Mouse (Mus musculus) hindbrain, embryonic 16.5 days (tissue): ENCODE results near the gene Rab3ip. TPM values are rescaled to one million over a fixed set of nuclear protein-coding genes. Genes with fewer than 3 reads are reported as not detected.

ENCODE experiments used
- ATAC-seq: fragments of 200-750 bp; cut with Nextera tagmentation; 2 replicates; pipeline ENCODE4 v1.8.0; 2017; ENCODE audit warnings: moderate TSS enrichment, moderate library complexity
- H3K27ac ChIP-seq: fragments of 300-500 bp; sonication (generic); 2 replicates; pipeline ENCODE4 v1.5.1; 2014; ENCODE audit warnings: low read depth, mild to moderate bottlenecking, control low read depth, low read length, moderate library complexity
- H3K27me3 ChIP-seq: fragments of 300-500 bp; sonication (generic); replicated peaks from 2 replicates; pipeline ENCODE4 v1.6.1; 2014; ENCODE audit warnings: low read length; ENCODE audit not compliant: control insufficient read depth, insufficient read depth
- H3K36me3 ChIP-seq: fragments of 300-500 bp; sonication (generic); 2 replicates; pipeline ENCODE4 v1.6.1; 2014; ENCODE audit warnings: mild to moderate bottlenecking, low read length, moderate library complexity, mixed read lengths; ENCODE audit not compliant: control insufficient read depth, insufficient read depth
- H3K4me1 ChIP-seq: fragments of 300-500 bp; sonication (generic); 2 replicates; pipeline ENCODE4 v1.6.1; 2014; ENCODE audit warnings: low read depth, low read length; ENCODE audit not compliant: control insufficient read depth, insufficient read depth
- H3K4me2 ChIP-seq: fragments of 300-500 bp; sonication (generic); 2 replicates; pipeline ENCODE4 v1.6.1; 2014; ENCODE audit warnings: mild to moderate bottlenecking, low read length, control low read depth, moderate library complexity
- H3K4me3 ChIP-seq: fragments of 300-500 bp; sonication (generic); 2 replicates; pipeline ENCODE4 v1.5.1; 2014; ENCODE audit warnings: mild to moderate bottlenecking, low read length, control low read depth, moderate library complexity
- H3K9ac ChIP-seq: fragments of 300-500 bp; sonication (generic); 2 replicates; pipeline ENCODE4 v1.6.1; 2014; ENCODE audit warnings: low read depth, mild to moderate bottlenecking, control low read depth, low read length, moderate library complexity
- H3K9me3 ChIP-seq: fragments of 300-500 bp; sonication (generic); 2 replicates; pipeline ENCODE4 v1.6.1; 2014; ENCODE audit warnings: mild to moderate bottlenecking, low read length, moderate library complexity; ENCODE audit not compliant: control insufficient read depth
- WGBS: fragments of 180-500 bp; shearing (Covaris S2); extraction: QIAGEN DNeasy Blood & Tissue Kit; methylation state at CpG from one replicate; pipeline ENCODE4 v1.1.7; 2014; 5-methylcytosine and 5-hydroxymethylcytosine counted together
- polyA plus RNA-seq: library from polyadenylated mRNA; unstranded; fragments of >200 nt; fragmentation: Nextera tagmentation; extraction: Ambion mirVana; gene quantifications from 2 replicates; pipeline ENCODE4 v1.2.1, GENCODE M21; 2015

Gene Rab3ip
- polyA plus RNA-seq, 1 experiment from 2014 or later: 46.6 TPM

DNA sequence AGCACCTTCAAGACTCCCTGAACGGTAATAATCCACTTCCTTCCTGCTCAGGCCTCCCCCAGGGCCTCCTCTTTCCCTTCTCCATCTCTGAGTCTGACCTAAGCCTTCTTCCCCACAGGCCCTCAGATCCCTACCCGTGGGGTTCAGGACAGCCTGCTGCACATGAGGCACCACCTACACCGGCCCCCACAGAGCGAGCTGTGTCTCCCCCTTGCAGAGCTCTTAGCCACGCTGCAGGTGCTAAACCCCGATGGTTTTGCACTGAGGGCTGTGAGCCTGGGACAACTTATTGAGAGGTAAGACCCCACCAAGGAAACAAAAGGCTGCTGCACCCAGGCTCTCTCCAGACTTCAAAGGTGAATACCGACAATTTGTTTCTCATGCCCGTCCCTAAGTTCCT is 34.0 kb downstream of the Rab3ip start:
- H3K4me2 ChIP-seq: no peak overlapping the region
- H3K36me3 ChIP-seq: peaks cover 7% of the 10 kb centered on the region; the same call in 1 of the 2 replicates
- ATAC-seq: no peak
- H3K9ac ChIP-seq: no peak overlapping the region
- H3K27me3 ChIP-seq: no peaks in the 10 kb centered on the region
- H3K9me3 ChIP-seq: no peaks in the 10 kb centered on the region
- no peak overlapping the region for H3K27ac ChIP-seq
- 88% methylated on average over 8 of the region's 8 CpGs for WGBS
- no peak overlapping the region for H3K4me3 ChIP-seq
- no peaks in the 10 kb centered on the region for H3K4me1 ChIP-seq

DNA sequence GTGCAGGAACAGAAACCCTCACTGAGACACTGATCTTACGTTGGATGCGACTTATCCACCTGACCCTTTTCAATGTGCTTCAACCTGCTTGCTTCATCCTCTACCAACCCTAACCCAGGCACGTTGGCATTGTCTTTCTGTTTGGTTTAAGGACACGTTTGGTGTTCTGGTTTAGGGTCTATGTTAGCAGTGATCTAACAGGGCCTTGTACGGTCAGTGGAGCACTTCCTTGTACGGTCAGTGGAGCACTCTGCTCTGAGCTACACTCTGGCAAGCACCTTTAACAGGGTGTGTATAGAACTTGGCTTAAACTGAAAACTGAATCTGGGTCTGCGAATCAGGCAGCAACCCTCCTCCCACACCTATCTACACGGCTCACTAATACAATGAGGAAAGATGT is 35.3 kb downstream of the Rab3ip start:
- no peak overlapping the region for H3K4me3 ChIP-seq
- H3K9me3 ChIP-seq: no peaks in the 10 kb centered on the region
- no peaks in the 10 kb centered on the region for H3K4me1 ChIP-seq
- peaks cover 8% of the 10 kb centered on the region for H3K36me3 ChIP-seq
- no peak overlapping the region for H3K9ac ChIP-seq
- no peak for ATAC-seq
- WGBS: 94% methylated on average over 8 of the region's 8 CpGs
- no peak overlapping the region for H3K4me2 ChIP-seq
- H3K27ac ChIP-seq: no peak overlapping the region
- no peaks in the 10 kb centered on the region for H3K27me3 ChIP-seq

DNA sequence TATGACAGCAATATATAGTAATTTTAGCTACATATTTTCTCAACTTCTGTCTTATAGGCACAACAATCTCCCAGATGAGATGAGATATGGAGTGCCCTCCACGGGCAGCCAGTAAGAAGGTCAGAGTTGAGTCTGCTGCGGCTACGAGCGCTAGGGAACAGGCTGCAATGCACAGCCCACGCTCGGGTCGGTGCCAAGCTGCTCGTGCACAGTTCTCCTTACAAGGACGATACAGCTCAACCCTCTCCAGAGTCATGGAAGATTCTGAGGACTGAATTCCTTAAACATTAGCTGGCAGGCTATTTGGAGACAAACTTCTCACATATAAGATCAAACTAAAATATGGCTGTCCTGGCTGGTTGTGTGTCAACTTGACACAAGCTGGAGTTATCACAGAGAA is 36.0 kb downstream of the Rab3ip start:
- Histone ChIP-seq H3K36me3 (peaks cover 15% of the 10 kb centered on the region), H3K9me3 (no peaks in the 10 kb centered on the region), H3K4me1 (no peaks in the 10 kb centered on the region), H3K9ac (no peak overlapping the region), H3K4me2 (no peak overlapping the region), H3K27ac (no peak overlapping the region), H3K4me3 (no peak overlapping the region), H3K27me3 (no peaks in the 10 kb centered on the region)
- WGBS: 94% methylated on average over 9 of the region's 9 CpGs
- no peak for ATAC-seq

DNA sequence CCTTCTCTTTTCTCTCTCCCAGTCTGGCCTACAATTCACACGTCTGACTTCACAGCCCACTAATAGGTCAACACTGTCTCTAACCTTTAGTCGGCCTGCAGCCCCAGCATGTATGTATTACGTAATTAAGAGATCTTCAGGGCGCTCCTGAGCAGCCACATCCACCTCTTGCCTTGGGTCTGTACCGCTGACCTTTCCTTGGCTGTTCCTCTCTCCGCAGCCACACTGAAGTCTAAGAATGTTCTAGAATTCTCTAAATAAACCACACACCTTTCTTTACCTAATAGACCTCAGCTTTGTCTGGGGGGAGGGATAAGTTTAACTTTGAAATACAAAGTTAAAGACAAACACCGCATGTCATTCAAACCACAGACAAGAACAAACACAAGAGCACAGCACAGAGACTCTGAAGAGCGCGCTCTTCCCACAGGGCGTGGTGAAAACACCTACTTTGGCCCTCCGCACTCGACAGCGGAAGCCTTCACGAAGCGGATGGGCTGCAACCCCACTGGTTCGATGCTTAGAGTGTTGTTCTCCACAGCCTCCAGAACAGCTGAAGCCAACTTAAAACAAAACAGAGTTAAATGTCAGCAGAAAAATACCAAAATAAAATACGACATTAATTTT is 36.8 kb downstream of the Rab3ip start:
- H3K9me3 ChIP-seq: no peaks in the 10 kb centered on the region
- H3K4me2 ChIP-seq: no peak overlapping the region
- H3K27ac ChIP-seq: no peak overlapping the region
- H3K4me3 ChIP-seq: no peak overlapping the region
- peaks cover 20% of the 10 kb centered on the region for H3K36me3 ChIP-seq
- no peaks in the 10 kb centered on the region for H3K4me1 ChIP-seq
- H3K27me3 ChIP-seq: no peaks in the 10 kb centered on the region
- 93% methylated on average over 17 of the region's 17 CpGs for WGBS
- no peak overlapping the region for H3K9ac ChIP-seq
- no peak for ATAC-seq

DNA sequence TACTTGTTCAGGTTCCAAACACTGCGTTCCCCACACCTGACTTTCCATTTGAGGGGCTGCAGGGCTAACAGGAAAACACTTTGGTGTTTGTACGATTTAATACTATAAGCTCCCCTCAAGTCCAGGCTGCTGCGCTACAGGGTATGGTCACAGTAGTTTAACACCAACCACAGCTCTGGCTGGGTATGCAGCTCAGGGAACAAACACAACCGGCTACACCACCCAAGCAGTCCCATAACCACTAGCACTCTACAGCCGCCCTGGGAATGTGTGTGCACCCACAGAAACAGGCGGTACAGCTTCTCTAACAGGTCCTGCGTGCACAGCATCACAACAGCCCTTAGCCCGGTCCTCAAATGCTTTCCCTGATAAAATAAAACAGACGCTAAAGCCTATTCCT is 37.7 kb downstream of the Rab3ip start:
- Histone ChIP-seq H3K4me3 (no peak overlapping the region), H3K9me3 (no peaks in the 10 kb centered on the region), H3K27me3 (no peaks in the 10 kb centered on the region), H3K27ac (no peak overlapping the region), H3K4me1 (no peaks in the 10 kb centered on the region), H3K36me3 (peaks cover 20% of the 10 kb centered on the region), H3K4me2 (no peak overlapping the region), H3K9ac (no peak overlapping the region)
- ATAC-seq: no peak
- 96% methylated on average over 9 of the region's 9 CpGs for WGBS

DNA sequence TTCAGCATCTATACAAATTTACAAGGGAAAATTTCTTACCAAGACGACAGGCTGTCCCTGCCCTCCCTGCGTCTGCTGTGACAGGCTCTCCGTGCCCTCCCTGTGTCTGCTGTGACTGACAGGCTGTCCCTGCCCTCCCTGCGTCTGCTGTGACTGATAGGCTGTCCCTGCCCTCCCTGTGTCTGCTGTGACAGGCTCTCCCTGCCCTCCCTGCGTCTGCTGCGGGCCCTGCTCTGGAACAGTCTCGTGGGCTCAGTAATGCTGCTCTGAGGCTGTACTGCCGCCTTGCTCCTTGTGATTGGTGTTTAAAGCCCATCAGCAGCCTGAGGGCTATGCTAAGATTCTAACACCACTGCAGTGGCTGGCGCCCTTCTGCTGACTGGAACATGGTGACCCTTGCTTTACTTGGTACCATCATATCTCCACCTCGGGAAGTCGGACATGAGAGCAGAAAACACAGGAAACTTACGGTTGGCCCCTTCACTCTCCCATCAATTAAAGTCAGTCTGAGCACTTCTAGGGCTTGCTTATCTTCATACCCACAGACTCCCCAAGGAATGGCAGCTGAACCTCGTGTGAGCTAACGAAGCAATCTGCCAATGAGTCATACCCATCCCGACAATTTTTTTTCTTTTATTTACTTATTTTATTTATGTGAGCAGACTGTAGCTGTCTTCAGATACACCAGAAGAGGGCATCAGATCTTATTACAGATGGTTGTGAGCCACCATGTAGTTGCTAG is 41.5 kb downstream of the Rab3ip start:
- Histone ChIP-seq H3K27me3 (no peaks in the 10 kb centered on the region), H3K36me3 (peaks cover 35% of the 10 kb centered on the region), H3K4me2 (no peak overlapping the region)

DNA sequence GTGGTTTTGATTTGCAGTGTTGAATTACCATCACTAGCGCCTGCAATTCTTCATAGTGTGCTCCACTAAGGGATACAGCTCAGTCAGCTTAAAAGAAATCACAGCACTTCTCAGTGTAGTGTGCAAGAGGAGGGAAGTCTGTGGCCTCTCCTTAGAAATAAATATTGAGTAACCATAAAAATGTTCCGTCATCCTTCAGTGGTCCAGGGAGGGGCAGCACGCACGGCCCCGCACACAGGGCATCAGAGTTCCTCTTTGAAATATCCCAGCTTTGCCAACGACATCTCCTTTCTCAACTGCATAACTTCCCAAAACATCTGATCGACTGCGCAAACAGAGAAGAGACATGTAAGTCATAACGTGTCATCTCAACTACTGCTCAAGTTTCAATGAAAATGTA is 43.8 kb downstream of the Rab3ip start:
- Histone ChIP-seq H3K27ac (no peak overlapping the region), H3K36me3 (peaks cover 28% of the 10 kb centered on the region), H3K27me3 (no peaks in the 10 kb centered on the region), H3K4me2 (no peak overlapping the region), H3K4me1 (no peaks in the 10 kb centered on the region), H3K9me3 (no peaks in the 10 kb centered on the region), H3K9ac (no peak overlapping the region), H3K4me3 (no peak overlapping the region)
- WGBS: 95% methylated on average over 9 of the region's 9 CpGs
- no peak for ATAC-seq

More for the DNA sequence above, 41.5 kb downstream of the Rab3ip start:
- no peaks in the 10 kb centered on the region for H3K4me1 ChIP-seq
- no peaks in the 10 kb centered on the region for H3K9me3 ChIP-seq
- ATAC-seq: no peak
- no peak overlapping the region for H3K9ac ChIP-seq
- no peak overlapping the region for H3K27ac ChIP-seq
- H3K4me3 ChIP-seq: no peak overlapping the region
- WGBS: 73% methylated on average over 15 of the region's 15 CpGs

DNA sequence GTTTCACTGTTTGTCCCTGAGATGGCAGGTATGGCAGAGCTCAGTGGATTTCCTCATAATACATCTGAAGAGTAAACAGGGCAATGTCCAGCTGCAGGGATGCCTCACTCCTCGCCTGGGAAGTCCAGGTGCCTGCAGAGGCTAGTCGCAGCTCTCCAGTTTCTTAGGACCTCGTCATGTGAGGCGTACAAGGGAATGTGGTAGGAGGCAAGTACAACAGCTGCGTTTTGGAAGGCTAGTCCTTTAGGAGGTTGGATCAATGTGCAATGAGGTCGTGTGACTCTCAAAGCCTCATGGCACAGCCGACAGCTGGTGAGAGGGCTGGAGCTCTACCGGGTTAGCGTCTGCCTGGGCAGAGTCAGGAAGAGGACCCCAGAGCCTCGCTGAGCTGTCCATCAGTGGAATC is 46.1 kb downstream of the Rab3ip start:
- Histone ChIP-seq H3K27ac (no peak overlapping the region), H3K9ac (no peak overlapping the region), H3K36me3 (peaks cover 19% of the 10 kb centered on the region), H3K4me1 (no peaks in the 10 kb centered on the region), H3K4me2 (no peak overlapping the region), H3K9me3 (no peaks in the 10 kb centered on the region), H3K27me3 (no peaks in the 10 kb centered on the region), H3K4me3 (no peak overlapping the region)
- no peak for ATAC-seq
- WGBS: 88% methylated on average over 10 of the region's 10 CpGs

DNA sequence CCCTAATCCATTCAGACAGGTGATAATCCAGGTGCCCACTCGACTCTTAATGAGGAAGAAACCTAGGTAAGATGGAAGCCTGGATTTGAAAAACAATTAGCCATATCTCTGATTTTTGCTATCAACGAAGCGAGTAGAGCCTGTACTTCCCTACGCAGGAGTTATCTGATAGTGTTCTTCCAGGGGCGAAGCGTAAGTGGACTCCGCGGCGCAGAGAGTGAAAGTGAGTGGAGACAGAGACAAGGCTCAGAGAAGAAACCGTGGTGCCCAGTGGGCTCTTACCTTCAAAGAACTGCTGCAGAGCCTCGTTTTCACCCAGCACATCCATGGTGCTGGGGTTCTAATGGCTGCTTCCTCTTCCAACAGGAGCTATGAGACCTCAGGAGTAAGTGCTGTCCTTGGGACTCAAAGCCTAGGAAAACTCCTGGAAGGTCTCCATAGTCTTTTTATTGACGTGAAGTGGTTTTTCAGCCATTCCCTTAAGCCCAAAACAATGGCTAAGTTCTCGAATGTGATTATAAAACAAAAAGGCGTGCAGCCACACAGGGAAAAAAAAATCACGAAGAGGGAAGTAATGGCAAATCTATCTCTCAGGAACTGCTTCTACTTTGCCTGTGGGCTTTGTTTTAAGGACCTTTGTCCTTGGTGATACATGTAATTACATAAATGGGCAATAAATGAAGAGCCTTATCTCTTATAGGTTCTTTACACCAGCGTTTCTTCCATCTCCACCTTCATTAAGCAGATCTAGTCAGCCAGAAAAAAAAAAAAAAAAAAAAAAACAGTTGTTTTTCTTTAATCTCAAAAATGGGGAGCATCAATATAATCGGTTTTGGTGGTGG is 54.0 kb downstream of the Rab3ip start, which contains the start of gene Myrfl:
Myrfl (minus strand) TSS at position 584 of the 842 bp plus-strand sequence.
- no peak for ATAC-seq
- H3K4me2 ChIP-seq: no peak within 1 kb of the TSS
- 81% methylated on average over 17 of the region's 17 CpGs for WGBS
- H3K27ac ChIP-seq: no peak within 1 kb of the TSS
- no peaks in the 10 kb centered on the region for H3K36me3 ChIP-seq
- no peaks in the 10 kb centered on the region for H3K9me3 ChIP-seq
- H3K27me3 ChIP-seq: no peaks in the 10 kb centered on the region
- H3K4me3 ChIP-seq: no peak within 1 kb of the TSS
- H3K4me1 ChIP-seq: no peaks in the 10 kb centered on the region
- no peak within 1 kb of the TSS for H3K9ac ChIP-seq
